Mouse (Mus musculus): ENCODE data around the gene Arhgap28.

The Arhgap28 gene

GRCm38 (mm10) chr17:67941026-67941425 is 62.9 kb downstream of the Arhgap28 start:
- DNase-seq (ENCODE audit: low read depth, low spot score): no peak

GRCm38 (mm10) chr17:67937050-67937449 is 66.9 kb downstream of the Arhgap28 start:
- no peak for DNase-seq (ENCODE audit: low read depth, low spot score)

GRCm38 (mm10) chr17:67935556-67935955 is 68.4 kb downstream of the Arhgap28 start:
- DNase-seq (ENCODE audit: low read depth, low spot score): no peak

- DNase-seq (ENCODE audit: low read depth, low spot score): no peak
Measured at GRCm38 (mm10) chr17:67931396-67931795, 72.5 kb downstream of the Arhgap28 start.

GRCm38 (mm10) chr17:67930957-67931356 is 73.0 kb downstream of the Arhgap28 start:
- no peak for DNase-seq (ENCODE audit: low read depth, low spot score)

GRCm38 (mm10) chr17:67930467-67930866 is 73.5 kb downstream of the Arhgap28 start:
- no peak for DNase-seq (ENCODE audit: low read depth, low spot score)

- no peak for DNase-seq (ENCODE audit: low read depth, low spot score)
Measured at GRCm38 (mm10) chr17:67928280-67928679, 75.6 kb downstream of the Arhgap28 start.

GRCm38 (mm10) chr17:67927864-67928263 is 76.1 kb downstream of the Arhgap28 start:
- DNase-seq (ENCODE audit: low read depth, low spot score): no peak

- no peak for DNase-seq (ENCODE audit: low read depth, low spot score)
Measured at GRCm38 (mm10) chr17:67919959-67920358, 84.0 kb downstream of the Arhgap28 start.

GRCm38 (mm10) chr17:67918201-67918600 is 85.7 kb downstream of the Arhgap28 start:
- DNase-seq (ENCODE audit: low read depth, low spot score): no peak

- DNase-seq (ENCODE audit: low read depth, low spot score): no peak
Measured at GRCm38 (mm10) chr17:67916901-67917300, 87.0 kb downstream of the Arhgap28 start.

GRCm38 (mm10) chr17:67912640-67913039 is 91.3 kb downstream of the Arhgap28 start:
- DNase-seq (ENCODE audit: low read depth, low spot score): peak; percentile 42

- no peak for DNase-seq (ENCODE audit: low read depth, low spot score)
Measured at GRCm38 (mm10) chr17:67912051-67912450, 91.9 kb downstream of the Arhgap28 start.

GRCm38 (mm10) chr17:67908537-67908936 is 95.4 kb downstream of the Arhgap28 start:
- DNase-seq (ENCODE audit: low read depth, low spot score): no peak

- DNase-seq (ENCODE audit: low read depth, low spot score): no peak
Measured at GRCm38 (mm10) chr17:67908137-67908536, 95.8 kb downstream of the Arhgap28 start.

GRCm38 (mm10) chr17:67907532-67908054 is 96.3 kb downstream of the Arhgap28 start:
- DNase-seq (ENCODE audit: low read depth, low spot score): peak; percentile 14

GRCm38 (mm10) chr17:67906236-67906635 is 97.7 kb downstream of the Arhgap28 start:
- DNase-seq (ENCODE audit: low read depth, low spot score): no peak

GRCm38 (mm10) chr17:67904315-67904944 is 99.5 kb downstream of the Arhgap28 start:
- no peak for DNase-seq (ENCODE audit: low read depth, low spot score)

- DNase-seq (ENCODE audit: low read depth, low spot score): no peak
Measured at GRCm38 (mm10) chr17:67902847-67903246, 101.1 kb downstream of the Arhgap28 start.

- DNase-seq (ENCODE audit: low read depth, low spot score): no peak
Measured at GRCm38 (mm10) chr17:67901161-67901560, 102.8 kb downstream of the Arhgap28 start.

- DNase-seq (ENCODE audit: low read depth, low spot score): no peak
Measured at GRCm38 (mm10) chr17:67899376-67899775, 104.5 kb downstream of the Arhgap28 start.

GRCm38 (mm10) chr17:67896413-67896812 is 107.5 kb downstream of the Arhgap28 start:
- DNase-seq (ENCODE audit: low read depth, low spot score): no peak

GRCm38 (mm10) chr17:67889481-67890325 is 114.2 kb downstream of the Arhgap28 start:
- no peak for DNase-seq (ENCODE audit: low read depth, low spot score)
